Mouse (Mus musculus): Measurements from ENCODE around the gene Ifrd2. TPM values are rescaled to one million over a fixed set of nuclear protein-coding genes. Genes with fewer than 3 reads are reported as not detected.

The Ifrd2 gene
- polyA plus RNA-seq, 1 experiment = 55.4 TPM

DNA sequence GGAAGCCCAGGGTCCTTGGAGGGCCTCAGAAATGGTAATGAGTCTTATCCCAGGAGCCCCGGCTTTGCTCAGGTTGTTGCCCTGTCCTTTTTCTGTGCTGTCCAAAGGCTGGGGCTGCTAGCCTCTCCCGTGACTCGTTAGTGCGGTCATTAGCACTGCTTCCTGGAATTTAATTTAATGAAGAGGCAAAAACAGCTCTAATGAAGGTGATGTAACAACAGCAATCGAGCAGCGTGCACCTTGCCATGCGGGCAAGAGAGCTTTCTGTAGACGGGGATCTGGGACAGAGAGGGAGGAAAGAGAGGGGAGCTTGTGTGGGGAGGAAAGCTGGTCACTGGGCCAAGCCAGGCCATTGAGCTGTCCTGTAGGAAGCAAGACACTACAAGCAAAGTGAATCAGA, 54.2 kb downstream of the Ifrd2 start:
- TF ChIP-seq POLR2A (IDR thresholded peaks at IDR 0.05; ENCODE audit: low read depth, low read length) (no peak), CTCF (IDR thresholded peaks at IDR 0.05; ENCODE audit: extremely low read depth, insufficient read length, insufficient replicate concordance, low read depth, low read length) (no peak)
- Histone ChIP-seq H3K4me3 (ENCODE audit: low read depth, low read length) (no peak overlapping the region), H3K27me3 (ENCODE audit: control insufficient read depth, insufficient read depth, low read length) (no peaks in the 10 kb centered on the region), H3K4me1 (ENCODE audit: control insufficient read depth, insufficient read depth, insufficient read length, low read length) (peaks cover 3% of the 10 kb centered on the region; the same call in 1 of the 2 replicates), H3K36me3 (ENCODE audit: control insufficient read depth, insufficient read depth, low read length) (no peaks in the 10 kb centered on the region), H3K27ac (ENCODE audit: insufficient read depth, low read depth, low read length) (no peak overlapping the region)
- WGBS = 83% methylated on average over 8 of the region's 8 CpGs

Other genes with a start within 250 kb of the Ifrd2 start
- gene Hemk1, start 249.3 kb upstream of the Ifrd2 start, polyA plus RNA-seq (2012; rRNA removed) = 9.8 and 9.9 TPM in 2 replicates
- 0.10 and 0.25 TPM in 2 replicates for gene 6430571L13Rik, start 247.0 kb upstream of the Ifrd2 start, polyA plus RNA-seq (2012; rRNA removed)
- 2.9 and 5.3 TPM in 2 replicates for gene Cacna2d2, start 188.0 kb upstream of the Ifrd2 start, polyA plus RNA-seq (2012; rRNA removed)
- gene Tmem115, start 53.7 kb upstream of the Ifrd2 start, polyA plus RNA-seq (2012; rRNA removed) = 32.0 and 63.5 TPM in 2 replicates
- gene Cyb561d2, start 45.4 kb upstream of the Ifrd2 start, polyA plus RNA-seq (2012; rRNA removed) = 35.6 and 47.7 TPM in 2 replicates
- gene Nprl2, start 45.4 kb upstream of the Ifrd2 start, polyA plus RNA-seq (2012; rRNA removed) = 15.6 and 23.3 TPM in 2 replicates
- 0.32 and 0.69 TPM in 2 replicates for gene Zmynd10, start 40.3 kb upstream of the Ifrd2 start, polyA plus RNA-seq (2012; rRNA removed)
- 14.1 and 33.2 TPM in 2 replicates for gene Rassf1, start 36.1 kb upstream of the Ifrd2 start, polyA plus RNA-seq (2012; rRNA removed)
- 38.8 and 49.7 TPM in 2 replicates for gene Tusc2, start 24.4 kb upstream of the Ifrd2 start, polyA plus RNA-seq (2012; rRNA removed)
- 119 and 213 TPM in 2 replicates for gene Hyal2, start 19.7 kb upstream of the Ifrd2 start, polyA plus RNA-seq (2012; rRNA removed)
- gene Hyal1, start 10.7 kb upstream of the Ifrd2 start, polyA plus RNA-seq (2012; rRNA removed) = 2.3 and 2.6 TPM in 2 replicates
- gene Naa80, start 8.8 kb upstream of the Ifrd2 start, polyA plus RNA-seq (2012; rRNA removed) = 26.3 and 46.3 TPM in 2 replicates
- gene Hyal3, start 6.8 kb upstream of the Ifrd2 start, polyA plus RNA-seq (2012; rRNA removed) = 0.52 and 0.89 TPM in 2 replicates
- 33.5 and 55.4 TPM in 2 replicates for gene Sema3b, start 21.6 kb downstream of the Ifrd2 start, polyA plus RNA-seq (2012; rRNA removed)
- 264 and 501 TPM in 2 replicates for gene Gnai2, start 47.7 kb downstream of the Ifrd2 start, polyA plus RNA-seq (2012; rRNA removed)
- 2.8 and 48.7 TPM in 2 replicates for gene Slc38a3, start 81.9 kb downstream of the Ifrd2 start, polyA plus RNA-seq (2012; rRNA removed)
- 0.13 and 0.17 TPM in 2 replicates for gene Gnat1, start 92.1 kb downstream of the Ifrd2 start, polyA plus RNA-seq (2012; rRNA removed)
- 24.2 and 30.7 TPM in 2 replicates for gene Sema3f, start 122.8 kb downstream of the Ifrd2 start, polyA plus RNA-seq (2012; rRNA removed)
- gene Rbm5, start 183.4 kb downstream of the Ifrd2 start, polyA plus RNA-seq (2012; rRNA removed) = 18.0 and 48.9 TPM in 2 replicates

Measured in small intestine, adult 2 months (tissue).